In the genomic region with DNA sequence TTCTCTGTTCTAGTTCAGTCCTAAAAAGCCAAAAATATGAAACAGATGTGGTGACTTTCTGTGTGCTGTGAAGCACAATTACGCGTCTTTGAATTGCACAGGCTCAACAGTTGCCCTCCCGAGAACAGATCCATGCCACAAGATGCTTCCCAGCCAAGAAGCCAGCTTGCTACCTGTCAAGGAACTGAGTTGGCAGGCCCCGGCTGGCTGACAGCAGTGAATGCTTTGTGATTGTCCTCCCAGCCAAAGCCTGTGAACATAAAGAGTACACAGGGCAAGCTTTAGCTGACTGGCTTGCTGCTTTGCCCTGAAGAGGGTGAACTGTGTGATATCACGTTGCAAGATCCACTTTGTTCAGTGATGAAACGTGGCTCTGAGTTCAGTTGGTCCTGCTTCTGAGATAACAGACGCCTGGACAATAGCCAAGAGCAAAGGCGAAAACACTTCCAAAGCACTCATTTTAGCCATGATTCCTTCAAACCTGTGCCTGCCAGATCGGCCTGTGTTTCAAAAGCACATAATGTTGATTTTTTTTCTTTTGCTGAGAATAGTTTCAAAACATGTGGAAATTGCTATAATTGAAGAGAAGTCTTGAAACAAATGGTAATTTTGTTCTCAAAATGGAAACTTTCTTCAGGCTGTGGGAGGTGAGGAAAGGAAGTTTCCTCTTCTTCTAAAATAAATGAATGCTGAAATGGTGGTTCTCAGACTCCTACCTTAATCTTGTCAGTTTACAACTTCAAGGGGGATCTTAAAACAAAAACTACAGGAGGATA, we compare ENCODE assay signal across 9 mouse cellular contexts.
DNase-seq lines count a peak whose midpoint lies in the region; ATAC-seq lines count a peak whose summit lies in the region.
"Had no signal": no experiment of that assay in that cellular context is flagged by ENCODE, and none has a peak within 500 bp of the region (broad histone marks: within the 10 kb centered on the region; RNA-seq: fewer than 3 reads in every experiment).

No protein-coding gene starts in this region.

- no peak overlapping the region for H3K4me2 ChIP-seq in hindbrain, embryonic 16.5 days (ENCODE audit: low read length)
- H3K4me2 ChIP-seq in midbrain, embryonic 15.5 days, result no peak overlapping the region

- no peaks in the 10 kb centered on the region for H3K27me3 ChIP-seq in hindbrain, embryonic 16.5 days (replicated peaks; ENCODE audit: control insufficient read depth, insufficient read depth, low read length)
- no peaks in the 10 kb centered on the region for H3K27me3 ChIP-seq in midbrain, embryonic 15.5 days (replicated peaks)

- H3K9me3 ChIP-seq in hindbrain, embryonic 16.5 days (ENCODE audit: control insufficient read depth, low read length), result no peaks in the 10 kb centered on the region
- no peaks in the 10 kb centered on the region for H3K9me3 ChIP-seq in midbrain, embryonic 15.5 days

- no peaks in the 10 kb centered on the region for H3K36me3 ChIP-seq in hindbrain, embryonic 16.5 days (ENCODE audit: control insufficient read depth, insufficient read depth, low read length)
- no peaks in the 10 kb centered on the region for H3K36me3 ChIP-seq in midbrain, embryonic 15.5 days (replicated peaks)

- H3K4me1 ChIP-seq in hindbrain, embryonic 16.5 days (ENCODE audit: control insufficient read depth, insufficient read depth, low read depth, low read length), result no peaks in the 10 kb centered on the region
- H3K4me1 ChIP-seq in midbrain, embryonic 15.5 days, result no peaks in the 10 kb centered on the region

- H3K4me3 ChIP-seq in hindbrain, embryonic 16.5 days (ENCODE audit: low read length), result no peak overlapping the region
- no peak overlapping the region for H3K4me3 ChIP-seq in midbrain, embryonic 15.5 days

- intact Hi-C loops in gastrocnemius, postnatal 14 days (cut with DNase I; ENCODE audit: low total_unique reads), result no loop called here

- 44% methylated on average over 9 of the region's 9 CpGs for WGBS in hindbrain, embryonic 16.5 days
- WGBS in midbrain, embryonic 15.5 days, result 51% methylated on average over 9 of the region's 9 CpGs

- H3K27ac ChIP-seq in hindbrain, embryonic 16.5 days (ENCODE audit: low read depth, low read length), result no peak overlapping the region
- no peak overlapping the region for H3K27ac ChIP-seq in midbrain, embryonic 15.5 days
- H3K27ac ChIP-seq: liver, embryonic 14.5 days had no signal

- no peak overlapping the region for H3K9ac ChIP-seq in hindbrain, embryonic 16.5 days (ENCODE audit: low read depth, low read length)
- no peak overlapping the region for H3K9ac ChIP-seq in midbrain, embryonic 15.5 days
- H3K9ac ChIP-seq: liver, embryonic 14.5 days had no signal

- peak; percentile 4 for DNase-seq in gastrocnemius, postnatal 14 days
- DNase-seq in gastrocnemius, postnatal 25 days, result no peak
- peak; percentile 41 for DNase-seq in embryo, embryonic 11 days
- DNase-seq in testis, postnatal 10 days (ENCODE audit: low spot score), result no peak
- no peak for DNase-seq in thymus, postnatal 25 days
- DNase-seq in heart, adult 9 months (ENCODE audit: low spot score in 2 of 2), result no peak

- ATAC-seq in hindbrain, embryonic 16.5 days, result peak; percentile 79
- ATAC-seq in midbrain, embryonic 15.5 days (replicated peaks), result peak; percentile 74; the same call in 1 of the 2 replicates

Comparison
In these comparisons a context has a peak if more than half of its experiments do, and no peak if none do; other contexts are left out.
1. DNase-seq: peak in gastrocnemius, postnatal 14 days (single experiment) and embryo, embryonic 11 days (single experiment); none in gastrocnemius, postnatal 25 days (single experiment), testis, postnatal 10 days (single experiment), thymus, postnatal 25 days (single experiment) and heart, adult 9 months (0 of 2).